Mouse (Mus musculus) midbrain, embryonic 13.5 days (tissue): ENCODE measurements around the gene Dlg5. TPM values are rescaled to one million over a fixed set of nuclear protein-coding genes. Genes with fewer than 3 reads are reported as not detected.

Source experiments
- ATAC-seq: fragments of 200-750 bp; cut with Nextera tagmentation; 2 replicates; pipeline ENCODE4 v1.8.0; 2017; ENCODE audit warnings: mild to moderate bottlenecking, moderate TSS enrichment, moderate library complexity
- H3K27ac ChIP-seq: fragments of 300-500 bp; sonication (generic); 2 replicates; pipeline ENCODE4 v1.5.1; 2015; ENCODE audit warnings: inconsistent platforms, mild to moderate bottlenecking, moderate library complexity
- H3K27me3 ChIP-seq: fragments of 300-500 bp; sonication (generic); 2 replicates; pipeline ENCODE4 v1.6.1; 2015; ENCODE audit warnings: mild to moderate bottlenecking, inconsistent platforms
- H3K36me3 ChIP-seq: fragments of 300-500 bp; sonication (generic); 2 replicates; pipeline ENCODE4 v1.6.1; 2015; ENCODE audit warnings: mild to moderate bottlenecking, inconsistent platforms
- H3K4me1 ChIP-seq: fragments of 300-500 bp; sonication (generic); replicated peaks from 2 replicates; pipeline ENCODE4 v1.6.1; 2015; ENCODE audit warnings: inconsistent platforms
- H3K4me2 ChIP-seq: fragments of 300-500 bp; sonication (generic); replicated peaks from 2 replicates; pipeline ENCODE4 v1.6.1; 2015; ENCODE audit warnings: moderate library complexity, mild to moderate bottlenecking, inconsistent platforms
- H3K4me3 ChIP-seq: fragments of 300-500 bp; sonication (generic); replicated peaks from 2 replicates; pipeline ENCODE4 v1.5.1; 2015; ENCODE audit warnings: mild to moderate bottlenecking, inconsistent platforms
- H3K9ac ChIP-seq: fragments of 300-500 bp; sonication (generic); replicated peaks from 2 replicates; pipeline ENCODE4 v1.6.1; 2015; ENCODE audit warnings: mild to moderate bottlenecking, inconsistent platforms
- H3K9me3 ChIP-seq: fragments of 300-500 bp; sonication (generic); 2 replicates; pipeline ENCODE4 v1.6.1; 2016; ENCODE audit warnings: mild to moderate bottlenecking, inconsistent platforms
- WGBS: fragments of 180-500 bp; shearing (Covaris S2); methylation state at CpG from one replicate; pipeline ENCODE4 v1.1.7; 2015; 5-methylcytosine and 5-hydroxymethylcytosine counted together
- polyA plus RNA-seq: library from polyadenylated mRNA; unstranded; fragments of >200 nt; fragmentation: Nextera tagmentation; extraction: Ambion mirVana; gene quantifications from 2 replicates; pipeline ENCODE4 v1.2.1, GENCODE M21; 2015

The Dlg5 gene
- polyA plus RNA-seq, 1 experiment from 2014 or later = 19.4 TPM

- ATAC-seq = no peak
- Histone ChIP-seq H3K27me3 (no peaks in the 10 kb centered on the region), H3K9me3 (no peaks in the 10 kb centered on the region), H3K36me3 (peaks cover 76% of the 10 kb centered on the region), H3K9ac (no peak overlapping the region), H3K4me1 (peaks cover 15% of the 10 kb centered on the region), H3K4me3 (no peak overlapping the region), H3K4me2 (no peak overlapping the region), H3K27ac (no peak overlapping the region)
- 90% methylated on average over 3 of the region's 3 CpGs for WGBS
Observed at GRCm38 (mm10) chr14:24142926-24143430, 102.7 kb downstream of the Dlg5 start.

GRCm38 (mm10) chr14:24141727-24142126 lies 104.0 kb downstream of the Dlg5 start:
- 85% methylated on average over 3 of the region's 3 CpGs for WGBS

GRCm38 (mm10) chr14:24140297-24140812 lies 105.4 kb downstream of the Dlg5 start:
- Histone ChIP-seq H3K27me3 (no peaks in the 10 kb centered on the region), H3K4me1 (peaks cover 15% of the 10 kb centered on the region), H3K9me3 (no peaks in the 10 kb centered on the region), H3K27ac (no peak overlapping the region), H3K9ac (no peak overlapping the region), H3K4me3 (no peak overlapping the region), H3K4me2 (no peak overlapping the region), H3K36me3 (peaks cover 75% of the 10 kb centered on the region)
- WGBS = 88% methylated on average over 8 of the region's 8 CpGs
- no peak for ATAC-seq

More at GRCm38 (mm10) chr14:24141727-24142126, 104.0 kb downstream of the Dlg5 start:
- peaks cover 15% of the 10 kb centered on the region for H3K4me1 ChIP-seq
- no peak overlapping the region for H3K9ac ChIP-seq
- peaks cover 76% of the 10 kb centered on the region for H3K36me3 ChIP-seq
- no peak overlapping the region for H3K4me3 ChIP-seq
- H3K27me3 ChIP-seq = no peaks in the 10 kb centered on the region
- no peak overlapping the region for H3K4me2 ChIP-seq
- ATAC-seq = no peak
- no peak overlapping the region for H3K27ac ChIP-seq
- no peaks in the 10 kb centered on the region for H3K9me3 ChIP-seq

GRCm38 (mm10) chr14:24136908-24137307 lies 108.8 kb downstream of the Dlg5 start:
- no peak overlapping the region for H3K9ac ChIP-seq
- H3K9me3 ChIP-seq = no peaks in the 10 kb centered on the region
- no peaks in the 10 kb centered on the region for H3K4me1 ChIP-seq
- no peak overlapping the region for H3K27ac ChIP-seq
- no peaks in the 10 kb centered on the region for H3K27me3 ChIP-seq
- ATAC-seq = no peak
- 90% methylated on average over 11 of the region's 11 CpGs for WGBS
- peaks cover 73% of the 10 kb centered on the region for H3K36me3 ChIP-seq
- H3K4me3 ChIP-seq = no peak overlapping the region
- H3K4me2 ChIP-seq = no peak overlapping the region

- no peaks in the 10 kb centered on the region for H3K4me1 ChIP-seq
- no peak overlapping the region for H3K4me3 ChIP-seq
- 86% methylated on average over 7 of the region's 7 CpGs for WGBS
- no peaks in the 10 kb centered on the region for H3K27me3 ChIP-seq
- H3K4me2 ChIP-seq = no peak overlapping the region
- H3K9me3 ChIP-seq = no peaks in the 10 kb centered on the region
- H3K36me3 ChIP-seq = peaks cover 58% of the 10 kb centered on the region
- H3K9ac ChIP-seq = no peak overlapping the region
- ATAC-seq = no peak
- H3K27ac ChIP-seq = no peak overlapping the region
Observed at GRCm38 (mm10) chr14:24134623-24135290, 111.0 kb downstream of the Dlg5 start.

GRCm38 (mm10) chr14:24133801-24134200 lies 111.9 kb downstream of the Dlg5 start:
- no peak for ATAC-seq
- H3K27me3 ChIP-seq = no peaks in the 10 kb centered on the region
- 90% methylated on average over 8 of the region's 8 CpGs for WGBS
- H3K27ac ChIP-seq = no peak overlapping the region
- H3K36me3 ChIP-seq = peaks cover 49% of the 10 kb centered on the region
- no peaks in the 10 kb centered on the region for H3K4me1 ChIP-seq
- H3K4me3 ChIP-seq = no peak overlapping the region
- no peak overlapping the region for H3K4me2 ChIP-seq
- no peak overlapping the region for H3K9ac ChIP-seq
- H3K9me3 ChIP-seq = no peaks in the 10 kb centered on the region

GRCm38 (mm10) chr14:24132092-24132491 lies 113.6 kb downstream of the Dlg5 start:
- ATAC-seq = no peak
- H3K4me1 ChIP-seq = no peaks in the 10 kb centered on the region
- 47% methylated on average over 4 of the region's 4 CpGs for WGBS
- peaks cover 32% of the 10 kb centered on the region for H3K36me3 ChIP-seq
- no peaks in the 10 kb centered on the region for H3K27me3 ChIP-seq
- H3K27ac ChIP-seq = no peak overlapping the region
- H3K4me3 ChIP-seq = no peak overlapping the region
- H3K4me2 ChIP-seq = no peak overlapping the region
- no peak overlapping the region for H3K9ac ChIP-seq
- H3K9me3 ChIP-seq = no peaks in the 10 kb centered on the region

- WGBS = 90% methylated on average over 2 of the region's 2 CpGs
- H3K4me2 ChIP-seq = no peak overlapping the region
- no peak overlapping the region for H3K27ac ChIP-seq
- no peaks in the 10 kb centered on the region for H3K27me3 ChIP-seq
- no peaks in the 10 kb centered on the region for H3K4me1 ChIP-seq
- no peak overlapping the region for H3K4me3 ChIP-seq
- no peak overlapping the region for H3K9ac ChIP-seq
- H3K9me3 ChIP-seq = no peaks in the 10 kb centered on the region
- ATAC-seq = no peak
- H3K36me3 ChIP-seq = no peaks in the 10 kb centered on the region
Observed at GRCm38 (mm10) chr14:24125069-24125468, 120.7 kb downstream of the Dlg5 start.

GRCm38 (mm10) chr14:24124171-24124570 lies 121.5 kb downstream of the Dlg5 start:
- H3K27ac ChIP-seq = no peak overlapping the region
- no peak for ATAC-seq
- no peaks in the 10 kb centered on the region for H3K27me3 ChIP-seq
- H3K4me2 ChIP-seq = no peak overlapping the region
- no peaks in the 10 kb centered on the region for H3K36me3 ChIP-seq
- no peaks in the 10 kb centered on the region for H3K9me3 ChIP-seq
- no peak overlapping the region for H3K9ac ChIP-seq
- WGBS = 83% methylated on average over 1 of the region's 1 CpGs
- H3K4me1 ChIP-seq = no peaks in the 10 kb centered on the region
- no peak overlapping the region for H3K4me3 ChIP-seq

GRCm38 (mm10) chr14:24106734-24107133 lies 139.0 kb downstream of the Dlg5 start:
- Histone ChIP-seq H3K9ac (no peak overlapping the region), H3K27me3 (no peaks in the 10 kb centered on the region), H3K4me1 (no peaks in the 10 kb centered on the region), H3K27ac (no peak overlapping the region), H3K9me3 (no peaks in the 10 kb centered on the region), H3K4me2 (no peak overlapping the region), H3K36me3 (no peaks in the 10 kb centered on the region), H3K4me3 (no peak overlapping the region)
- 94% methylated on average over 2 of the region's 2 CpGs for WGBS
- no peak for ATAC-seq

GRCm38 (mm10) chr14:24098828-24099227 lies 146.9 kb downstream of the Dlg5 start:
- no peaks in the 10 kb centered on the region for H3K9me3 ChIP-seq
- no peak overlapping the region for H3K9ac ChIP-seq
- no peak overlapping the region for H3K4me2 ChIP-seq
- no peaks in the 10 kb centered on the region for H3K4me1 ChIP-seq
- no peaks in the 10 kb centered on the region for H3K27me3 ChIP-seq
- no peak overlapping the region for H3K4me3 ChIP-seq
- H3K27ac ChIP-seq = no peak overlapping the region
- no peaks in the 10 kb centered on the region for H3K36me3 ChIP-seq
- ATAC-seq = no peak
- WGBS = 93% methylated on average over 4 of the region's 4 CpGs

- ATAC-seq = no peak
- no peaks in the 10 kb centered on the region for H3K9me3 ChIP-seq
- H3K4me3 ChIP-seq = no peak overlapping the region
- H3K4me1 ChIP-seq = no peaks in the 10 kb centered on the region
- no peak overlapping the region for H3K9ac ChIP-seq
- H3K36me3 ChIP-seq = no peaks in the 10 kb centered on the region
- H3K27ac ChIP-seq = no peak overlapping the region
- H3K4me2 ChIP-seq = no peak overlapping the region
- WGBS = 96% methylated on average over 1 of the region's 1 CpGs
- no peaks in the 10 kb centered on the region for H3K27me3 ChIP-seq
Observed at GRCm38 (mm10) chr14:24094656-24095055, 151.1 kb downstream of the Dlg5 start.

GRCm38 (mm10) chr14:24093221-24093620 lies 152.5 kb downstream of the Dlg5 start:
- Histone ChIP-seq H3K9me3 (no peaks in the 10 kb centered on the region), H3K4me2 (no peak overlapping the region), H3K4me3 (no peak overlapping the region), H3K27me3 (no peaks in the 10 kb centered on the region), H3K36me3 (no peaks in the 10 kb centered on the region), H3K27ac (no peak overlapping the region), H3K4me1 (no peaks in the 10 kb centered on the region), H3K9ac (no peak overlapping the region)
- ATAC-seq = no peak
- 97% methylated on average over 4 of the region's 4 CpGs for WGBS
